Mouse (Mus musculus) ovary, adult 2 months (tissue): ENCODE data around the gene Arsj. TPM values are rescaled to one million over a fixed set of nuclear protein-coding genes. Genes with fewer than 3 reads are reported as not detected.

Experiments
- polyA plus RNA-seq: library from polyadenylated mRNA; depleted of rRNA; stranded (reverse); fragments of >200 nt; gene quantifications from 2 replicates; pipeline ENCODE4 v1.2.3, GENCODE M21; 2012; rRNA removed

Gene Arsj
- polyA plus RNA-seq, result 1.3 TPM in 2 replicates

GRCm38 (mm10) chr3:126363568-126364505 lies at the start of gene Arsj:
Gene Arsj (plus strand): TSS chr3:126363684.

Other genes with a start within 250 kb of the Arsj start
- 70.4 and 78.8 TPM in 2 replicates for gene Camk2d, start 232.6 kb downstream of the Arsj start, polyA plus RNA-seq